Mouse (Mus musculus): ENCODE measurements around the gene Epha5. TPM values are rescaled to one million over a fixed set of nuclear protein-coding genes. Genes with fewer than 3 reads are reported as not detected.

Epha5 gene
- polyA plus RNA-seq, 1 experiment from 2014 or later: 6.6 TPM

GRCm38 (mm10) chr5:84408370-84408769, 8.8 kb downstream of the Epha5 start:
- Histone ChIP-seq H3K4me2 (replicated peaks; ENCODE audit: low read depth, low read length) (no peak overlapping the region), H3K27me3 (ENCODE audit: control insufficient read depth, insufficient read depth, low read length) (no peaks in the 10 kb centered on the region), H3K36me3 (ENCODE audit: control insufficient read depth, insufficient read depth, low read length) (no peaks in the 10 kb centered on the region), H3K4me3 (ENCODE audit: low read depth, low read length) (no peak overlapping the region), H3K9ac (replicated peaks; ENCODE audit: low read depth, low read length) (no peak overlapping the region), H3K9me3 (ENCODE audit: control insufficient read depth, low read depth, low read length) (no peaks in the 10 kb centered on the region), H3K4me1 (ENCODE audit: control insufficient read depth, insufficient read depth, low read length) (no peaks in the 10 kb centered on the region), H3K27ac (ENCODE audit: low read length) (no peak overlapping the region)
- whole genome bisulfite sequencing: 62% methylated on average over 2 of the region's 2 CpGs
- no peak for ATAC-seq (ENCODE audit: insufficient number of reproducible peaks, insufficient read depth, low FRiP score, low read depth)

GRCm38 (mm10) chr5:84397085-84397484, 20.1 kb downstream of the Epha5 start:
- Histone ChIP-seq H3K27ac (ENCODE audit: low read length) (no peak overlapping the region), H3K4me1 (ENCODE audit: control insufficient read depth, insufficient read depth, low read length) (no peaks in the 10 kb centered on the region), H3K9ac (replicated peaks; ENCODE audit: low read depth, low read length) (no peak overlapping the region), H3K27me3 (ENCODE audit: control insufficient read depth, insufficient read depth, low read length) (no peaks in the 10 kb centered on the region), H3K9me3 (ENCODE audit: control insufficient read depth, low read depth, low read length) (no peaks in the 10 kb centered on the region), H3K36me3 (ENCODE audit: control insufficient read depth, insufficient read depth, low read length) (no peaks in the 10 kb centered on the region), H3K4me3 (ENCODE audit: low read depth, low read length) (no peak overlapping the region), H3K4me2 (replicated peaks; ENCODE audit: low read depth, low read length) (no peak overlapping the region)
- ATAC-seq (ENCODE audit: insufficient number of reproducible peaks, insufficient read depth, low FRiP score, low read depth): no peak
- 64% methylated on average over 1 of the region's 1 CpGs for WGBS

GRCm38 (mm10) chr5:84365334-84365733, 51.8 kb downstream of the Epha5 start:
- Histone ChIP-seq H3K27me3 (ENCODE audit: control insufficient read depth, insufficient read depth, low read length) (no peaks in the 10 kb centered on the region), H3K36me3 (ENCODE audit: control insufficient read depth, insufficient read depth, low read length) (no peaks in the 10 kb centered on the region), H3K9ac (replicated peaks; ENCODE audit: low read depth, low read length) (no peak overlapping the region), H3K4me3 (ENCODE audit: low read depth, low read length) (no peak overlapping the region), H3K27ac (ENCODE audit: low read length) (no peak overlapping the region), H3K4me2 (replicated peaks; ENCODE audit: low read depth, low read length) (no peak overlapping the region), H3K4me1 (ENCODE audit: control insufficient read depth, insufficient read depth, low read length) (no peaks in the 10 kb centered on the region), H3K9me3 (ENCODE audit: control insufficient read depth, low read depth, low read length) (no peaks in the 10 kb centered on the region)
- no peak for ATAC-seq (ENCODE audit: insufficient number of reproducible peaks, insufficient read depth, low FRiP score, low read depth)
- WGBS: 49% methylated on average over 5 of the region's 5 CpGs

- ATAC-seq (ENCODE audit: insufficient number of reproducible peaks, insufficient read depth, low FRiP score, low read depth): no peak
- H3K27me3 ChIP-seq (ENCODE audit: control insufficient read depth, insufficient read depth, low read length): no peaks in the 10 kb centered on the region
Observed at GRCm38 (mm10) chr5:84359430-84359829, 57.8 kb downstream of the Epha5 start.

GRCm38 (mm10) chr5:84353069-84353468, 64.1 kb downstream of the Epha5 start:
- H3K27ac ChIP-seq (ENCODE audit: low read length): no peak overlapping the region
- H3K4me3 ChIP-seq (ENCODE audit: low read depth, low read length): no peak overlapping the region
- WGBS: 80% methylated on average over 5 of the region's 5 CpGs
- no peaks in the 10 kb centered on the region for H3K9me3 ChIP-seq (ENCODE audit: control insufficient read depth, low read depth, low read length)
- H3K36me3 ChIP-seq (ENCODE audit: control insufficient read depth, insufficient read depth, low read length): no peaks in the 10 kb centered on the region
- H3K9ac ChIP-seq (replicated peaks; ENCODE audit: low read depth, low read length): no peak overlapping the region
- no peaks in the 10 kb centered on the region for H3K4me1 ChIP-seq (ENCODE audit: control insufficient read depth, insufficient read depth, low read length)
- ATAC-seq (ENCODE audit: insufficient number of reproducible peaks, insufficient read depth, low FRiP score, low read depth): no peak
- no peak overlapping the region for H3K4me2 ChIP-seq (replicated peaks; ENCODE audit: low read depth, low read length)
- H3K27me3 ChIP-seq (ENCODE audit: control insufficient read depth, insufficient read depth, low read length): no peaks in the 10 kb centered on the region

More at GRCm38 (mm10) chr5:84359430-84359829, 57.8 kb downstream of the Epha5 start:
- H3K27ac ChIP-seq (ENCODE audit: low read length): no peak overlapping the region
- H3K9ac ChIP-seq (replicated peaks; ENCODE audit: low read depth, low read length): no peak overlapping the region
- no peaks in the 10 kb centered on the region for H3K9me3 ChIP-seq (ENCODE audit: control insufficient read depth, low read depth, low read length)
- no peaks in the 10 kb centered on the region for H3K4me1 ChIP-seq (ENCODE audit: control insufficient read depth, insufficient read depth, low read length)
- H3K36me3 ChIP-seq (ENCODE audit: control insufficient read depth, insufficient read depth, low read length): no peaks in the 10 kb centered on the region
- WGBS: 74% methylated on average over 3 of the region's 3 CpGs
- no peak overlapping the region for H3K4me3 ChIP-seq (ENCODE audit: low read depth, low read length)
- no peak overlapping the region for H3K4me2 ChIP-seq (replicated peaks; ENCODE audit: low read depth, low read length)

- Histone ChIP-seq H3K4me2 (replicated peaks; ENCODE audit: low read depth, low read length) (no peak overlapping the region), H3K9me3 (ENCODE audit: control insufficient read depth, low read depth, low read length) (no peaks in the 10 kb centered on the region), H3K9ac (replicated peaks; ENCODE audit: low read depth, low read length) (no peak overlapping the region), H3K4me1 (ENCODE audit: control insufficient read depth, insufficient read depth, low read length) (no peaks in the 10 kb centered on the region), H3K36me3 (ENCODE audit: control insufficient read depth, insufficient read depth, low read length) (no peaks in the 10 kb centered on the region), H3K4me3 (ENCODE audit: low read depth, low read length) (no peak overlapping the region), H3K27ac (ENCODE audit: low read length) (no peak overlapping the region), H3K27me3 (ENCODE audit: control insufficient read depth, insufficient read depth, low read length) (no peaks in the 10 kb centered on the region)
- no peak for ATAC-seq (ENCODE audit: insufficient number of reproducible peaks, insufficient read depth, low FRiP score, low read depth)
- WGBS: 80% methylated on average over 2 of the region's 2 CpGs
Observed at GRCm38 (mm10) chr5:84346728-84347499, 70.3 kb downstream of the Epha5 start.

GRCm38 (mm10) chr5:84335834-84336465, 81.2 kb downstream of the Epha5 start:
- Histone ChIP-seq H3K4me1 (ENCODE audit: control insufficient read depth, insufficient read depth, low read length) (no peaks in the 10 kb centered on the region), H3K4me2 (replicated peaks; ENCODE audit: low read depth, low read length) (no peak overlapping the region), H3K4me3 (ENCODE audit: low read depth, low read length) (no peak overlapping the region), H3K27ac (ENCODE audit: low read length) (no peak overlapping the region), H3K9me3 (ENCODE audit: control insufficient read depth, low read depth, low read length) (no peaks in the 10 kb centered on the region), H3K36me3 (ENCODE audit: control insufficient read depth, insufficient read depth, low read length) (no peaks in the 10 kb centered on the region), H3K27me3 (ENCODE audit: control insufficient read depth, insufficient read depth, low read length) (no peaks in the 10 kb centered on the region), H3K9ac (replicated peaks; ENCODE audit: low read depth, low read length) (no peak overlapping the region)
- 66% methylated on average over 3 of the region's 3 CpGs for WGBS
- ATAC-seq (ENCODE audit: insufficient number of reproducible peaks, insufficient read depth, low FRiP score, low read depth): no peak

- H3K9ac ChIP-seq (replicated peaks; ENCODE audit: low read depth, low read length): no peak overlapping the region
- WGBS: 74% methylated on average over 6 of the region's 6 CpGs
Observed at GRCm38 (mm10) chr5:84334481-84334880, 82.7 kb downstream of the Epha5 start.

More at GRCm38 (mm10) chr5:84334481-84334880, 82.7 kb downstream of the Epha5 start:
- Histone ChIP-seq H3K36me3 (ENCODE audit: control insufficient read depth, insufficient read depth, low read length) (no peaks in the 10 kb centered on the region), H3K4me2 (replicated peaks; ENCODE audit: low read depth, low read length) (no peak overlapping the region), H3K27ac (ENCODE audit: low read length) (no peak overlapping the region), H3K27me3 (ENCODE audit: control insufficient read depth, insufficient read depth, low read length) (no peaks in the 10 kb centered on the region), H3K9me3 (ENCODE audit: control insufficient read depth, low read depth, low read length) (no peaks in the 10 kb centered on the region), H3K4me3 (ENCODE audit: low read depth, low read length) (no peak overlapping the region), H3K4me1 (ENCODE audit: control insufficient read depth, insufficient read depth, low read length) (no peaks in the 10 kb centered on the region)
- ATAC-seq (ENCODE audit: insufficient number of reproducible peaks, insufficient read depth, low FRiP score, low read depth): no peak

Measured in stomach, embryonic 14.5 days (tissue).